Mouse (Mus musculus) Patski (cell line): ENCODE measurements at regions not wholly inside any gene's neighbourhood (a gene's known extent, or its start where the extent isn't known, plus 50 kb on each side); places are given as distances from the start of the nearest gene placed in this dataset.

Experiments
- ATAC-seq: fragments of 100-300 bp; one replicate; pipeline ENCODE4 v1.8.0; 2021
- CTCF ChIA-PET: fragments of 350-600 bp; sonication (Branson Sonifier 250); formaldehyde crosslinking; loops from one replicate; lab custom pipeline; 2022; ENCODE audit warnings: inconsistent platforms; lab: Charles Lee
- POLR2A ChIA-PET: fragments of 350-600 bp; sonication (Branson Sonifier 250); formaldehyde crosslinking; loops from one replicate; lab custom pipeline; 2022; ENCODE audit warnings: antibody characterized with exemption, inconsistent platforms; lab: Charles Lee
- DNase-seq: peaks from one replicate; pipeline ENCODE4 v3.0.0-alpha.2; 2011; ENCODE audit warnings: low read depth, low spot score
- H3K27me3 ChIP-seq: fragments of 371-371 bp; one replicate; pipeline ENCODE4 v1.5.1; 2021
- CTCF ChIP-seq: fragments of 100-300 bp; IDR thresholded peaks from one replicate; pipeline ENCODE4 v1.5.1; 2021
- in situ Hi-C: fragments of 300-500 bp; cut with MboI; formaldehyde crosslinking; loops from 3 replicates; pipeline ENCODE4 v1.11.1; 2018; ENCODE audit warnings: low pct_unique_long_range_greater_than_20kb, mixed read lengths

DNA sequence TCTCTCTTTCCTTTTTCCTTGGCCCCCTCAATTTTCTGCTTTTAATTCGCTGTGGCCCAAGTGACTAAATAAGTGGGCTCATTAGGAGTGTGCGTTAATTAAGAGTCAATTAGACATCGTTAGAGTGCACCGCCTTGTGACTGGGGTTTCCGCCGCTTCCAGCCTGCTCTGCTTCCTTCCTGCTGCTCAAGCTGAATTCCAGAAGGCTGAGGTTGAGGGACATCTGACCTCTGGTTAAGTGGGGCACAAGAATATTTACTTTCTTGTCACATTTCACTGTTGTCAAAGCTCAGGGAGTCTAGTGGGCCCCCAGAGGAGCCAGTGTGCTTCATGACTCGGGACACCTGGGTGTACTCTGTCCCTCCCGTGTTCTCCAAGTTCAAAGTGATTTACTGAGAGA is 323.1 kb upstream of the Npvf start:
- no peak for TF ChIP-seq CTCF
- POLR2A ChIA-PET, result interaction anchor here (0.9 kb wide), 1 partner anchor 199 kb away, joined by 5 read pairs; no protein-coding TSS in a partner anchor
- CTCF ChIA-PET, result interaction anchor here (0.6 to 1.5 kb wide), 4 partner anchors 8 to 22 kb away, joined by 3 read pairs; no protein-coding TSS in a partner anchor
- in situ Hi-C loops, result loop anchor here (25.0 kb wide), 1 partner anchor 1260 kb away; the partner anchor contains the start of genes Hoxa10, Hoxa11 and Hoxa9
- no peak for ATAC-seq
- H3K27me3 ChIP-seq, result no peaks in the 10 kb centered on the region
- no peak for DNase-seq

GRCm38 (mm10) chr6:50978016-50978415 is 323.8 kb upstream of the Npvf start:
- no peak for TF ChIP-seq CTCF
- in situ Hi-C loops, result loop anchor here (25.0 kb wide), 1 partner anchor 1259 kb away; the partner anchor contains the start of genes Hoxa10, Hoxa11 and Hoxa9
- ChIA-PET POLR2A (interaction anchor here (0.9 kb wide), 1 partner anchor 199 kb away, joined by 5 read pairs; no protein-coding TSS in a partner anchor), CTCF (interaction anchor here (0.6 to 1.8 kb wide), 5 partner anchors 9 to 192 kb away, joined by 3 to 4 read pairs (median 3); no protein-coding TSS in a partner anchor)
- ATAC-seq (no peak), DNase-seq (no peak)
- no peaks in the 10 kb centered on the region for H3K27me3 ChIP-seq

GRCm38 (mm10) chr6:50978571-50978970 is 324.3 kb upstream of the Npvf start:
- in situ Hi-C loops, result loop anchor here (25.0 kb wide), 1 partner anchor 1259 kb away; the partner anchor contains the start of genes Hoxa10, Hoxa11 and Hoxa9
- no peak for TF ChIP-seq CTCF
- no peak for ATAC-seq
- ChIA-PET POLR2A (no interaction called here), CTCF (interaction anchor here (0.6 to 1.8 kb wide), 3 partner anchors 23 to 191 kb away, joined by 3 to 4 read pairs (median 3); no protein-coding TSS in a partner anchor)
- DNase-seq, result no peak
- no peaks in the 10 kb centered on the region for H3K27me3 ChIP-seq

- ChIA-PET POLR2A (interaction anchor here (0.7 kb wide), 1 partner anchor 10 kb away, joined by 3 read pairs; no protein-coding TSS in a partner anchor), CTCF (interaction anchor here (0.9 to 1.8 kb wide), 2 partner anchors 14 to 190 kb away, joined by 3 to 4 read pairs; no protein-coding TSS in a partner anchor)
- no peaks in the 10 kb centered on the region for H3K27me3 ChIP-seq
- TF ChIP-seq CTCF, result no peak
- no peak for DNase-seq
- no peak for ATAC-seq
- in situ Hi-C loops, result loop anchor here (25.0 kb wide), 1 partner anchor 1258 kb away; the partner anchor contains the start of genes Hoxa10, Hoxa11 and Hoxa9
Observed at GRCm38 (mm10) chr6:50979764-50980163, 325.5 kb upstream of the Npvf start.

DNA sequence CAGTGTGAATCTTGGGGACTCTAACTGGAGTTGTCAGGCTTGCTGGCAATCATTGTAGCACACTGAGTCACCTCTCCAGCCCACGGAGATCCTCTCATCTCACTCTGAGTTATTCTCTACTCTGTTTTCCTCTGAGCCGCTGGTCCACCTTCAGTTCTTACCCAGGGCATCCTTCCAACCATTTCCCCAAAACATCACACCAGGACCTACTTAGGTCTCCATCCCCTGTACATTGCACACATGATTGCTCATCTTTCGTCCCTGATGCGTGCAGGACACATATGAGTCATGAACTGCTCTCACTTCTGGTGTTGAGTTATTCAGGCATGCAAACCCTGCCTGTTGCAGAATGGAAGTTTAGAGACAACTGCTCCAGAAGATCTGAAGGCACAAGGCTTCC is 326.1 kb upstream of the Npvf start:
- no peak for TF ChIP-seq CTCF
- DNase-seq, result peak; percentile 73
- in situ Hi-C loops, result loop anchor here (25.0 kb wide), 1 partner anchor 1257 kb away; the partner anchor contains the start of genes Hoxa10, Hoxa11 and Hoxa9
- no peaks in the 10 kb centered on the region for H3K27me3 ChIP-seq
- ChIA-PET POLR2A (no interaction called here), CTCF (no interaction called here)
- ATAC-seq, result peak; percentile 53

GRCm38 (mm10) chr6:50981702-50982309 is 327.6 kb upstream of the Npvf start:
- ChIA-PET POLR2A (no interaction called here), CTCF (no interaction called here)
- no peak for DNase-seq
- ATAC-seq, result no peak
- in situ Hi-C loops, result loop anchor here (25.0 kb wide), 1 partner anchor 1255 kb away; the partner anchor contains the start of genes Hoxa10, Hoxa11 and Hoxa9
- no peak for TF ChIP-seq CTCF
- no peaks in the 10 kb centered on the region for H3K27me3 ChIP-seq

DNA sequence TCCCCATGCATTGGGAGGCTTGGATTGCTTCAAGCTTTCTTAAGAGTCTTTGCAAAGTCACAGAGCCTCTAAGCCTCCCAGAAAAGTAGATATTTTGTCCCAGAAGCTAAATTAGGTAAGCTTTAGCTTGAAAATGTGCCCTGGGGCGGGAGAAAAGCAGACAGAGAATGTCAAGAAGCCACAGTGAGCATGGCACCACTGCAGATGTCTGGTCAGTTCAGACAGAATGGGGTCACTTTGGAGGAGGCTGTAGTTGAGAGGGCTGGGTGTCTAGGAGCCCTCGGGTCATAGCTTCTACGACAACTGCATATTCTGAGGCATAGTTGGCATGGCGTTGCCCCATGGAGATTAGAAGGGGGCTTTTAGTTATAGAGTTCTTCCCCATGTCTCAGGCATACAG is 328.6 kb upstream of the Npvf start:
- DNase-seq, result no peak
- H3K27me3 ChIP-seq, result no peaks in the 10 kb centered on the region
- POLR2A ChIA-PET, result no interaction called here
- no peak for TF ChIP-seq CTCF
- CTCF ChIA-PET, result no interaction called here
- ATAC-seq, result no peak
- in situ Hi-C loops, result loop anchor here (25.0 kb wide), 1 partner anchor 1254 kb away; the partner anchor contains the start of genes Hoxa10, Hoxa11 and Hoxa9

DNA sequence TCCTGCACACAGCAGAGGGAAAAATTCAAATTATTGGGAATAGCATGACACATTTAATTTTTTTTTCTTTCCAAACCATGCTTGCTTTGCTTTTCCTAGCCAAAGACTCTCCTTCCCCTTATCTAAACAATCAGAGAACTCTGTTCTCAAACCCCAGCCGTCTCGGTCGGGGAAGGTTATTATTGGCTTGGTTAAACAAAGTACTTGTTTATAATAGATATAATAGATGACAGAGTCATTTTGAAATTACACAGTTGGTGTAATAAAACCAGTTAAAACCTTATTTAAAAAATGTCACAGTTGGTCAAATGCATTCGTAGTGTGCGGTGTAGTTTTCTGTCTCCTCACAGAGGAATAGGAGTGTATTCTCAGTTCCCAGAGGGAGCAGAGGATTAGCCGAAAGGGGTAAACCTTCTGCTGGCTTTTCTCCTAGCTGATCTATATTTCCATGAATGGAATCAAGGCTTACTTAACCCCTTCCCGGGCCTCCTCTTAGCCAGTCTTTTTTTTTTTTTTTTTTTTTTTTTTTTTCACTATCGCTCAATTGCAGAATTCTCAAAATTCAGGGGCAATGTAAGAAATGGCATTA is 329.4 kb upstream of the Npvf start:
- TF ChIP-seq CTCF, result no peak
- no peak for ATAC-seq
- in situ Hi-C loops, result loop anchor here (25.0 kb wide), 1 partner anchor 1254 kb away; the partner anchor contains the start of genes Hoxa10, Hoxa11 and Hoxa9
- CTCF ChIA-PET, result no interaction called here
- no peak for DNase-seq
- POLR2A ChIA-PET, result no interaction called here
- H3K27me3 ChIP-seq, result no peaks in the 10 kb centered on the region

DNA sequence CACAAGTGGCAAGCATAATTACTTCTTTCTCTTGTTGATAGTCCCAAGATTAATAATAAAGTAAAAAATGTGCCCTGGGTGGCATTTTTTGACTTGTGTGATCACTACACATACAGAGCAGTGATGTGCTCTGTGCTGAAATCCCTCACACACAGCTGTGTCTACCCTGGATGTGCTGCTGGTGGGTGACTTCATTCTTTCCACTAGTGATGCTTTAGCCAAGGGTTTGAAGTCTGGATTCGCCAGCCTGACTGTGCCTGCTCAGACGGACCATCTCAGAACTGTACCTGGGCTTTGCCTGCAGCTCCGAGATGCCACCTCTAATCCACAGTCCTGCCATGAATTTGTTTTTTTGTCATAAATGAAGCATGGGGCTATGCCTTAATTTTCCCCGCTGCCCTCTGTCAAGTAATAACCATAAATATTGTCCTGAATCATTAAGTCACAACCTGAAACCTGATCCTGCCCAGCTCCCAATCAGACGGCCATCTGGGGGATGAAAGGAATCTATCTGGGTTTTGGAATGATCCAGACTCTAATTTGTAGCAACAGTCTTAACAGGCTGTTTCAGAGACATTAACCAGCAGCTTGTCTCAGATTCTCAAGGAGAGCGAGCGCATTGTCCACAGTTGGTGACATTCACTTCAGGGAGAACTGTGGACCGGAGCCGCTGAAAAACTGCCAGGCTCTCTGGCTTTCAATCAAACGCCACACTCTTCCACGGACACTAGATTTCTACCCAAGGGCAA is 330.1 kb upstream of the Npvf start:
- ATAC-seq, result no peak

More for the DNA sequence above, 330.1 kb upstream of the Npvf start:
- ChIA-PET CTCF (no interaction called here), POLR2A (no interaction called here)
- no peak for TF ChIP-seq CTCF
- in situ Hi-C loops, result loop anchor here (25.0 kb wide), 1 partner anchor 1253 kb away; the partner anchor contains the start of genes Hoxa10, Hoxa11 and Hoxa9
- H3K27me3 ChIP-seq, result no peaks in the 10 kb centered on the region
- DNase-seq, result no peak
